Mouse (Mus musculus) limb, embryonic 13.5 days (tissue): ENCODE measurements around the gene Sorcs2. TPM values are rescaled to one million over a fixed set of nuclear protein-coding genes. Genes with fewer than 3 reads are reported as not detected.

Experiments
- ATAC-seq: fragments of 200-750 bp; cut with Nextera tagmentation; 2 replicates; pipeline ENCODE4 v1.8.0; 2017; ENCODE audit warnings: low read depth, moderate number of reproducible peaks, moderate TSS enrichment; ENCODE audit not compliant: low FRiP score
- H3K27ac ChIP-seq: fragments of 300-500 bp; sonication (generic); 2 replicates; pipeline ENCODE4 v1.5.1; 2015; ENCODE audit warnings: inconsistent platforms, mild to moderate bottlenecking, moderate library complexity
- H3K27me3 ChIP-seq: fragments of 300-500 bp; sonication (generic); 2 replicates; pipeline ENCODE4 v1.6.1; 2015; ENCODE audit warnings: mild to moderate bottlenecking, inconsistent platforms
- H3K36me3 ChIP-seq: fragments of 300-500 bp; sonication (generic); 2 replicates; pipeline ENCODE4 v1.6.1; 2015; ENCODE audit warnings: inconsistent platforms, mild to moderate bottlenecking, moderate library complexity
- H3K4me1 ChIP-seq: fragments of 300-500 bp; sonication (generic); 2 replicates; pipeline ENCODE4 v1.6.1; 2015; ENCODE audit warnings: inconsistent platforms
- H3K4me2 ChIP-seq: fragments of 300-500 bp; sonication (generic); replicated peaks from 2 replicates; pipeline ENCODE4 v1.6.1; 2015; ENCODE audit warnings: inconsistent platforms, mild to moderate bottlenecking, moderate library complexity
- H3K4me3 ChIP-seq: fragments of 300-500 bp; sonication (generic); 2 replicates; pipeline ENCODE4 v1.5.1; 2015; ENCODE audit warnings: moderate library complexity, mild to moderate bottlenecking, inconsistent platforms
- H3K9ac ChIP-seq: fragments of 300-500 bp; sonication (generic); 2 replicates; pipeline ENCODE4 v1.6.1; 2015; ENCODE audit warnings: mild to moderate bottlenecking, inconsistent platforms
- H3K9me3 ChIP-seq: fragments of 300-500 bp; sonication (generic); 2 replicates; pipeline ENCODE4 v1.6.1; 2016; ENCODE audit warnings: inconsistent platforms
- WGBS: fragments of 180-500 bp; shearing (Covaris S2); methylation state at CpG from one replicate; pipeline ENCODE4 v1.1.7; 2015; 5-methylcytosine and 5-hydroxymethylcytosine counted together
- polyA plus RNA-seq: library from polyadenylated mRNA; unstranded; fragments of >200 nt; fragmentation: Nextera tagmentation; extraction: Ambion mirVana; gene quantifications from 2 replicates; pipeline ENCODE4 v1.2.1, GENCODE M21; 2015

Sorcs2 gene
- polyA plus RNA-seq, 1 experiment from 2014 or later: 23.0 TPM

- 86% methylated on average over 2 of the region's 2 CpGs for WGBS
- no peak overlapping the region for H3K9ac ChIP-seq
- no peak for ATAC-seq
- H3K27ac ChIP-seq: no peak overlapping the region
- H3K4me3 ChIP-seq: no peak overlapping the region
- peaks cover 25% of the 10 kb centered on the region for H3K4me1 ChIP-seq
- no peaks in the 10 kb centered on the region for H3K9me3 ChIP-seq
- no peaks in the 10 kb centered on the region for H3K27me3 ChIP-seq
- no peak overlapping the region for H3K4me2 ChIP-seq
- H3K36me3 ChIP-seq: peaks cover 12% of the 10 kb centered on the region; the same call in 1 of the 2 replicates
These were observed 354.8 kb downstream of the Sorcs2 start for GRCm38 (mm10) chr5:36043154-36043553.

GRCm38 (mm10) chr5:36041756-36042155 is 356.2 kb downstream of the Sorcs2 start:
- Histone ChIP-seq H3K4me1 (peaks cover 25% of the 10 kb centered on the region), H3K36me3 (peaks cover 21% of the 10 kb centered on the region), H3K4me3 (no peak overlapping the region), H3K27ac (peak overlapping the region; percentile 78; the same call in 1 of the 2 replicates), H3K27me3 (no peaks in the 10 kb centered on the region), H3K4me2 (no peak overlapping the region), H3K9me3 (no peaks in the 10 kb centered on the region), H3K9ac (no peak overlapping the region)
- WGBS: 81% methylated on average over 6 of the region's 6 CpGs
- no peak for ATAC-seq

- Histone ChIP-seq H3K27ac (peak overlapping the region; percentile 78), H3K4me2 (peak overlapping the region; percentile 34), H3K9ac (peak overlapping the region; percentile 46; the same call in 1 of the 2 replicates), H3K27me3 (no peaks in the 10 kb centered on the region), H3K36me3 (peaks cover 22% of the 10 kb centered on the region), H3K9me3 (no peaks in the 10 kb centered on the region), H3K4me3 (no peak overlapping the region), H3K4me1 (peaks cover 25% of the 10 kb centered on the region)
- no peak for ATAC-seq
These were observed 356.7 kb downstream of the Sorcs2 start for GRCm38 (mm10) chr5:36041236-36041562.

- no peaks in the 10 kb centered on the region for H3K27me3 ChIP-seq
- H3K9ac ChIP-seq: peak overlapping the region; percentile 46; the same call in 1 of the 2 replicates
- peak overlapping the region; percentile 34 for H3K4me2 ChIP-seq
- H3K36me3 ChIP-seq: peaks cover 23% of the 10 kb centered on the region
- no peak overlapping the region for H3K4me3 ChIP-seq
- no peaks in the 10 kb centered on the region for H3K9me3 ChIP-seq
- 46% methylated on average over 13 of the region's 13 CpGs for WGBS
- H3K27ac ChIP-seq: peak overlapping the region; percentile 78
- peaks cover 25% of the 10 kb centered on the region for H3K4me1 ChIP-seq
- ATAC-seq: peak; percentile 87
These were observed 357.3 kb downstream of the Sorcs2 start for GRCm38 (mm10) chr5:36040398-36041235.

GRCm38 (mm10) chr5:36039596-36039995 is 358.3 kb downstream of the Sorcs2 start:
- Histone ChIP-seq H3K4me3 (no peak overlapping the region), H3K27ac (no peak overlapping the region), H3K4me2 (no peak overlapping the region), H3K9me3 (no peaks in the 10 kb centered on the region), H3K4me1 (peaks cover 26% of the 10 kb centered on the region), H3K36me3 (peaks cover 26% of the 10 kb centered on the region), H3K27me3 (no peaks in the 10 kb centered on the region), H3K9ac (no peak overlapping the region)
- WGBS: 90% methylated on average over 5 of the region's 5 CpGs
- no peak for ATAC-seq

- Histone ChIP-seq H3K4me2 (no peak overlapping the region), H3K4me1 (peaks cover 7% of the 10 kb centered on the region), H3K36me3 (peaks cover 31% of the 10 kb centered on the region), H3K4me3 (no peak overlapping the region), H3K27ac (no peak overlapping the region), H3K9me3 (no peaks in the 10 kb centered on the region), H3K27me3 (no peaks in the 10 kb centered on the region), H3K9ac (no peak overlapping the region)
- WGBS: 43% methylated on average over 8 of the region's 8 CpGs
- peak; percentile 60; the same call in 1 of the 2 replicates for ATAC-seq
These were observed 364.2 kb downstream of the Sorcs2 start for GRCm38 (mm10) chr5:36033531-36034426.

GRCm38 (mm10) chr5:36025076-36025475 is 372.9 kb downstream of the Sorcs2 start:
- H3K27ac ChIP-seq: no peak overlapping the region
- peaks cover 43% of the 10 kb centered on the region for H3K36me3 ChIP-seq
- peaks cover 10% of the 10 kb centered on the region; the same call in 1 of the 2 replicates for H3K4me1 ChIP-seq
- H3K27me3 ChIP-seq: no peaks in the 10 kb centered on the region
- H3K4me2 ChIP-seq: no peak overlapping the region
- no peak overlapping the region for H3K4me3 ChIP-seq
- H3K9ac ChIP-seq: no peak overlapping the region
- 81% methylated on average over 4 of the region's 4 CpGs for WGBS
- no peak for ATAC-seq
- no peaks in the 10 kb centered on the region for H3K9me3 ChIP-seq

GRCm38 (mm10) chr5:36024003-36024685 is 373.8 kb downstream of the Sorcs2 start:
- H3K36me3 ChIP-seq: peaks cover 49% of the 10 kb centered on the region
- H3K4me1 ChIP-seq: peaks cover 10% of the 10 kb centered on the region; the same call in 1 of the 2 replicates
- no peak overlapping the region for H3K4me2 ChIP-seq
- 88% methylated on average over 9 of the region's 9 CpGs for WGBS
- H3K4me3 ChIP-seq: no peak overlapping the region
- H3K27ac ChIP-seq: no peak overlapping the region
- ATAC-seq: no peak
- H3K27me3 ChIP-seq: no peaks in the 10 kb centered on the region
- H3K9me3 ChIP-seq: no peaks in the 10 kb centered on the region
- no peak overlapping the region for H3K9ac ChIP-seq

- Histone ChIP-seq H3K4me3 (no peak overlapping the region), H3K27me3 (no peaks in the 10 kb centered on the region), H3K27ac (no peak overlapping the region), H3K4me2 (no peak overlapping the region), H3K9me3 (no peaks in the 10 kb centered on the region; the same call in 1 of the 2 replicates), H3K4me1 (peaks cover 4% of the 10 kb centered on the region; the same call in 1 of the 2 replicates), H3K9ac (no peak overlapping the region), H3K36me3 (peaks cover 53% of the 10 kb centered on the region)
- WGBS: 95% methylated on average over 1 of the region's 1 CpGs
- no peak for ATAC-seq
These were observed 375.6 kb downstream of the Sorcs2 start for GRCm38 (mm10) chr5:36022361-36022760.

GRCm38 (mm10) chr5:36021091-36021490 is 376.8 kb downstream of the Sorcs2 start:
- Histone ChIP-seq H3K36me3 (peaks cover 53% of the 10 kb centered on the region), H3K4me1 (no peaks in the 10 kb centered on the region), H3K9me3 (no peaks in the 10 kb centered on the region; the same call in 1 of the 2 replicates), H3K27ac (no peak overlapping the region), H3K4me3 (no peak overlapping the region), H3K9ac (no peak overlapping the region), H3K4me2 (no peak overlapping the region), H3K27me3 (no peaks in the 10 kb centered on the region)
- WGBS: 86% methylated on average over 3 of the region's 3 CpGs
- ATAC-seq: no peak

GRCm38 (mm10) chr5:36018366-36018765 is 379.6 kb downstream of the Sorcs2 start:
- H3K9me3 ChIP-seq: no peaks in the 10 kb centered on the region; the same call in 1 of the 2 replicates
- 90% methylated on average over 3 of the region's 3 CpGs for WGBS
- no peak overlapping the region for H3K9ac ChIP-seq
- H3K4me2 ChIP-seq: no peak overlapping the region
- H3K27ac ChIP-seq: no peak overlapping the region
- H3K4me3 ChIP-seq: no peak overlapping the region
- no peak for ATAC-seq
- no peaks in the 10 kb centered on the region for H3K27me3 ChIP-seq
- peaks cover 37% of the 10 kb centered on the region for H3K36me3 ChIP-seq
- H3K4me1 ChIP-seq: no peaks in the 10 kb centered on the region
